Mouse (Mus musculus) layer of hippocampus, adult 9-11 months (tissue): Measurements from ENCODE around the gene Rnf121.

Experiments
- DNase-seq: peaks from one replicate; pipeline ENCODE4 v3.0.0; 2022

The Rnf121 gene

DNA sequence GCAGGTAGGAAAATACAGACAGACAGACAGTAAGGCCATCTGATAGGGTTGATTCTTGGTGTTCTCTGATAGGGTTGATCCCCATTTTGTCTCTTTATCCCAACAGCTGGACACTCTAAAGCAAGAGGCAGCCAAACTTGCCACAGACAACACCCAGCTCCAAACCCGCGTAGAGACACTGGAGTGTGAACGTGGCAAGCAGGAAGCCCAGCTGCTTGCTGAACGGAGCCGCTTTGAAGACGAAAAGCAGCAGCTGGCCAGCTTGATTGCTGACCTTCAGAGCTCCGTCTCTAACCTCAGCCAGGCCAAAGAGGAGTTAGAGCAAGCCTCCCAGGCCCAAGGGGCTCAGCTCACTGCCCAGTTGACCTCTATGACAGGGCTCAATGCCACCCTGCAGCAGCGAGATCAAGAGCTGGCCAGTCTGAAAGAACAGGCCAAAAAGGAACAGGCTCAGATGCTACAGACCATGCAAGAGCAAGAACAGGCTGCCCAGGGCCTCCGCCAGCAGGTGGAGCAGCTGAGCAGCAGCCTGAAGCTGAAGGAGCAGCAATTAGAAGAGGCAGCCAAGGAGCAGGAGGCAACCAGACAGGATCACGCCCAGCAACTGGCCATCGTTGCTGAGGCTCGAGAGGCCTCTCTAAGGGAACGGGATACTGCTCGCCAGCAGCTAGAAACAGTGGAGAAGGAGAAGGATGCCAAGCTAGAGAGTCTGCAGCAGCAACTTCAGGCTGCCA, 66.9 kb downstream of the Rnf121 start:
- DNase-seq: peak; percentile 82

DNA sequence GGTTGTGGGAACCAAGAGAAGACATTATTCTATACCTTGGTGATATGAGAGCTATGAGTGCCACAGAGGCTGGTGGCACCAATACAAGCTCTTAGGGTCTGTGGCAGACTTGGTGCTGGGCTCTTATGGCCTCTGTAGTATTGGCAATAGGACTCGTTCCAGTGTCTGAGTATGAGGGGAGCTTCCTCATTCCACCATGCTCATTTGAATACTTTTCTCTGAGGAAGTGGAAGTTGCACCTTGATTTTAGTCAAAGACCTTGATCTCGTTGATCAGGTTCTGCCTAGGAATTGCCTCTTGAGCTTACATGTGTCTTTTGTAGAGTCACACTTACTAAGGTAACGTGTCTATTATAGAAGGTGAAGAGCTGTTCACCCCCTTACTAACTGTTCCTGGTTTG, 71.0 kb downstream of the Rnf121 start:
- DNase-seq: no peak

DNA sequence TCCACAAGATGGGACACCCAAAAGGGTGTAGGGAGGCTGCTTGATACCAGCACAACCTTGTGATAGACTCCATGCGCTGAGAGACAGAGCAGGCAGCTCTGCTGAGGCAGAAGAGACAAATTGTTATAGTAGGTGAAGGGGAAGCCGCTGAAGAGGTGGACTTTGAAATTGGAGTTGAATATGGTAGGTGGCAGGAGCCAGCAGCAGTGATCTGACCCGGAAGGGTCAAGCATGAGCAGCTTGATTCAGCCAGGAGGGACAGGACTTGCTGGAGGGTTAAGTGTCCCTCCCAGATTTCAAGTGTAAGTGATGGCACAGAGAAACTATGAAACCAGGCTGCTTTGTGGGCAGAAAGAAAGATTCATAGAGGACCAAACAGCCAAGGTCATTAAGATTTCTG, 80.2 kb downstream of the Rnf121 start:
- no peak for DNase-seq

DNA sequence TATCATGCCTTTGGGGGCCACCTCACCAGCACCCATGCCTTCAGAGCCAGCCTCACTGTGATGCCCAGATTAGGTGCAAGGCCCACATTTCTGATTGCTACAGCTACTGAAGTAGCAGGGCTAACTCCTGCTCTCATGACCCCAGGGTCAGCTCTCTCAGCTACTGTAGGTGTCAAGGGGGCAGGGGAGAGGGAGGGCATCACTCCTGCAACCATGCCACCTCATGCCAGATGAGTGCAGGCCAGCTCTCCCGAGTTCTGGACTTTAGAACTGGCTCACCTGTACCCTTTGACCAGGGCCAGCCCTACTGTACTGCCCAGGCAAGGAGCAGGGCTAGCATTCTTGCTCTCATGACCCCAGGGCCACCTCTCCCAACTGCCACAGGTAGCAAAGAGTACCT, 82.5 kb downstream of the Rnf121 start:
- DNase-seq: no peak

DNA sequence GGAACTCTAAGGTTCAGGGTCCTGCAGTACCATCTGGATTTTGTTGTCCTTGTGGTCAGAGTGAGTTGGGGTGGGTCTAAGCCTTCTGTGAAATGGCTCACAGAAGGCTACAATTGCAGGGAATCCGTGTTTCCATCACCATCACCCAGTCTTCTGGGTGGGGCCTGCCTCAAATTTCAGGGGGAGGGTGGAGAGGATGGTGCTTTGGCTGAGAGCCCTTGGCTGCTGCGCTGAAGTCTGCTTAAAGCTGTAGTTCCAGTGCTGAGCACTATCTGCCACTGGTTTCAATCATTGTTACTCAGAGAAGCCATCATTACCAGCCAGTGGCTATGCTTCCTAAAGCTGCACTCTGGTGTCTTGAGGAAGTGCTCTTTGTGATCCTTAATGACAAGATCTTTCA, 90.8 kb downstream of the Rnf121 start:
- DNase-seq: no peak

DNA sequence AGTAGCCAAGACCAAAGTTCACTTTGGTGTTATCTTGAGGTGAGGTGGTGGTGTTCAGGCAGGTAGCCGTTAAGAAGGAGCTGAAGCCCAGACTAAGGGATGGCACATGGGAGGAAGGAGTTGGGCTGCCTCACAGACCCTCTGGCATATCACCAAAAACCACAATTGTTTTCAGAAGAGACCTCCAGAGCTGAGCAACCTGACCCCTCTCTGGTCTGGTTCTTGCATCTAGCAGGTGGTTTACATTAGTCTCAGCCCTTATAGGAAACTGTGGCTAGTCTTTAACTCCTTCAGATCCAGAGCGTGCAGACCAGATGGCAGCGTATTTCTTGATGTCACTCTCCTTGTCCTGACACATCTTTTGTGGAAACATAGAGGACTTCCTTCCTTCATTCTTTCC, 91.5 kb downstream of the Rnf121 start:
- no peak for DNase-seq

DNA sequence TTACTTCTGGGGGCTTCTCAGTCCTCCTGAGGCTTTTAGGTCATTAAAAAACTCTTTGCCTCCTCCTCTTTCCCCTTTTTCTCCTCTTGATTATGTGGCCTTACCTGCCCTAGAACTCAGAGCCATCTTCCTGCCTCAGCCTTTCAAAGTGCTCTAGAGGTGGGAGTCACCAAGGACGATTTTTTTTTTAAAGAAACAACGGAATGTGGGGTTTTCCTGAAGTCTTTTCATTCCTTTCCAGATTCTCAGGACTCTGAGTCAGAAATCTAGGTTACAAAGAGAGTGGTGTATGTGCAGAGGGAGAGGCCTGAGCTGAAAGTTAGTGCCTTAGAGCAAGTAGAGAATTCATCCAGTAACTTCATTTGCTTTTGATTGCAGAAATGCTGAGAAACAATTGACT, 93.5 kb downstream of the Rnf121 start:
- DNase-seq: no peak

DNA sequence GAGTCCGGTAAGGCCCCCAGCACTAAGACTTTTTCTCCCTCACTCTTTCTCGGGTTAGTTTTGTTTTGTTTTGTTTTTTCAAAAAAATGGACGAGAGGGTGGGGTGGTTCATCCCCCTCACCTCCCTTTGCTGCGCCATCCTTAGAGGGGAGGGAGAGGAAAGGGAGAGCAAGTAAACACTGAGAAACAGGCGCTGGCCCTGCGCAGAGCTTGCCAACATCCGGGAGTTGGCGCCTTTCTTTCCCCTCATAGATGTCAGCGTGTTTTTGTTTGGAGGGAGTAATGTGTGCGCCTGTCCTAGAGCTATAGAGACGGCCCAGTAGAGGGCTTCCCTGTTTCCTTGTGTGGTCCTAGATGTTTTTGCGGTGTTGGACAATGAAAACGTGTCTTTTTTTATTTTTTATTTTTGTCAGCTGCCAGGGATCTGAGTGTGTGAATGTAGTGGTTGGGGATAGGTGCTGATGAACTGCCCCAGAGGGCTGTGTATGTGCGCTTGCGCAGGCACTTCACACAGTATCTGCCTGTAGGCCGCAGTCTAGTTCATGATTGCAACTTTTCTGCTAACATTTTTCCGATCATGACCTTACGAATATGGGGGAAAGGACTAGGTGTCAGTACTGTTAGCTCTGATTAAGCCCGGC, 94.3 kb downstream of the Rnf121 start:
- peak; percentile 81 for DNase-seq

DNA sequence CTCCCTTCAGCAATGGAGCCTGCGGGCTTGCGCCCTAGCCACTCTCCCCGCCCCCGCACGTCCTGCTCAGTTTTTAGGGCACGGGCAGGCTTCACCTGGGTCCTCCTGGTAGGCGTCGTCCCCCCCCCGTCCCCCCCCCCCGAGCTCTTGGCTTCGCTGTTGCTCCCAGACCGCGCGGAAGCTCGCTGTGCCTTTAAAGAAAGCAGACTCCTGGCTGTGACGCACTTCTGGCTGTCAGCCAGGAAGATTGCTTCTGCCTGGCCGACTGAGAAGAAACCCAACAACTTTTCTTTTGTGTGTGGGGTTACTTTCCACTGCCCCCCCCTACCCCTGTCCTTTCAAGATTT, 94.9 kb downstream of the Rnf121 start:
- peak; percentile 93 for DNase-seq

DNA sequence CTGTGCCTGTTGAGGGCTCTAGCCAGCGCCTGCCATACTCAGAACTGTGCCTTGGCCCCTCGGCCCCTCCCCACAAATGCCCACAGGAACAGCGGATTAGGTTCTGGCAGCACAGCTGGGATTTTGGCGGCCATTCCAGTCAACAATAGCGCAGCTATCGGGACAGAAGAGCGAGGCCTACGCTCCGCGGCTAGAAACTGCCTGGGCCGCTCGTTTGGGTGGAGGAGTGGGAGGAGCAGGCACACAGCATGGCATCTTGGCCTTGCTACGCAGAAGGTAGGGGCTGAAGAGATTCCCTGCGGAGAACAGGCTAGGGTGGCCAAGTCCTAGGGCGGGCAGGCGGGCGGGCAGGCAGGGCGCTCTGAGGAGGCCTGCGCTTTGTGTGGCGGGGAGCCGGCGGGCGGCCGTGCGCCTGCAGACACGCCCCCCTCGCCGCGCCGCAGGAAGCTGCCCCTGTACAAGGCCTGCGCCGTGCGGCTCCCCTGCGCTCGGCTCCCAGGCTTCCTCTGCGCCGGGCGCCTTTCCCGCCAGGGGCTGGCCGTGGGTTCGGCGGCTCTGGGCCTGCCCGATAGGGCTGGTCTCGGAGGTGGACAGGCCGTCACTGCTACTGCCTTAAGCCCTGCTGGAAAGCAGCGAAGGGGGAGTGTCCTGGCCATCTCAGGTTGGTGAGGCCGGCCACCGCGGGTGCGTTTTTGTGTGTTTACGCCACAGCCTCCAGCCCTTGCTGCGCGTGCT, 95.4 kb downstream of the Rnf121 start:
- DNase-seq: peak; percentile 87
